ENCODE assay signal across 26 mouse cellular contexts in the genomic region with DNA sequence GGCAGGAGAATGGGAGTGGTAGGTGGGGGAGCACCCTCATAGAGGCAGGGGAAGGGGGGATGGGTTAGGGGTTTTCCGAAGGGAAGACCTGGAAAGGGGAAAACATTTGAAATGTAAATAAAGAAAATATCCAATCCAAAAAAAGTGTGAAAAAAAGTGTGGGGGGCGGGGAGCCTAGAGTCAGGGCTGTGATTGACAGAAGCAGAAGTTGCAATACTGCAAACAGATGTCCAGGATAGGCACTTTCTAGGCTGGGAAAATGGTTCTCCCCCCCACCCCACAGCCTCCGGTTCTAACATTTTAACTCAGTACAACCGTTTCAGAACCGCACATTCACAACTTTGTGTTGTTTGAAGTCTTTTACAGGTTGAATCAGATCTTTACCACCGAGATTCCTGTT.
DNase-seq lines count a peak whose midpoint lies in the region; ATAC-seq and TF ChIP-seq lines count a peak whose summit lies in the region.
"Had no signal": no experiment of that assay in that cellular context is flagged by ENCODE, and none has a peak within 500 bp of the region (broad histone marks: within the 10 kb centered on the region; RNA-seq: fewer than 3 reads in every experiment).

No protein-coding gene starts in this region.

- no peaks in the 10 kb centered on the region for H3K4me1 ChIP-seq in forebrain, embryonic 14.5 days (ENCODE audit: control insufficient read depth, insufficient read depth, low read length)
- peaks cover 3% of the 10 kb centered on the region; the same call in 1 of the 2 replicates for H3K4me1 ChIP-seq in forebrain, embryonic 12.5 days
- peaks cover 3 to 4% of the 10 kb centered on the region in 2 experiments; a peak in 3 of 4 replicates for H3K4me1 ChIP-seq in MEL (ENCODE audit: control insufficient read depth in 1 of 2, insufficient read depth in 2 of 2, low read length in 2 of 2)
- H3K4me1 ChIP-seq: embryonic facial prominence, embryonic 10.5 days; embryonic facial prominence, embryonic 13.5 days; hindbrain, embryonic 10.5 days; hindbrain, embryonic 13.5 days had no signal

- peak; percentile 56 for DNase-seq in forebrain, embryonic 14.5 days (ENCODE audit: low spot score)
- DNase-seq in MEL (ENCODE audit: low read depth, low spot score), result no peak
- DNase-seq in adrenal gland, adult 2 months, result no peak
- DNase-seq in frontal cortex, postnatal 10 days (ENCODE audit: low spot score in 2 of 2), result no peak
- DNase-seq: adrenal gland, postnatal 25 days; cerebellum, adult 11 months; cerebellum, adult 2 months; cerebellum, adult 9-11 months; cerebellum, postnatal 25 days; embryo, embryonic 11 days; gastrocnemius, postnatal 10 days; gastrocnemius, postnatal 36 days; heart, adult 11 months; kidney, adult 18-20 months had no signal

- 72% methylated on average over 6 of the region's 6 CpGs for WGBS in forebrain, embryonic 14.5 days
- 88% methylated on average over 6 of the region's 6 CpGs for WGBS in forebrain, embryonic 12.5 days

- H3K27me3 ChIP-seq in forebrain, embryonic 14.5 days (replicated peaks; ENCODE audit: control insufficient read depth, insufficient read depth, low read length), result no peaks in the 10 kb centered on the region
- no peaks in the 10 kb centered on the region for H3K27me3 ChIP-seq in forebrain, embryonic 12.5 days
- peaks cover 0 to 4% of the 10 kb centered on the region in 2 experiments; a peak in 1 of 4 replicates for H3K27me3 ChIP-seq in MEL (ENCODE audit: control insufficient read depth in 1 of 2, insufficient read depth in 2 of 2, low read length in 2 of 2)
- H3K27me3 ChIP-seq: embryonic facial prominence, embryonic 13.5 days; hindbrain, embryonic 13.5 days had no signal

- no peak for TF ChIP-seq EP300 in MEL (IDR thresholded peaks at IDR 0.05; ENCODE audit: low read depth in 1 of 2, low read length in 2 of 2)

- no peak for ATAC-seq in forebrain, embryonic 14.5 days
- ATAC-seq in forebrain, embryonic 12.5 days (ENCODE audit: low FRiP score), result no peak
- ATAC-seq in common myeloid progenitor, adult 5-6 weeks (replicated peaks; ENCODE audit: low read depth, poor library complexity, severe bottlenecking), result peak; percentile 74
- peak; percentile 50; the same call in 1 of the 2 replicates for ATAC-seq in megakaryocyte progenitor cell, adult 5-6 weeks (replicated peaks; ENCODE audit: poor library complexity)
- ATAC-seq: hindbrain, embryonic 16.5 days; intestine, embryonic 16.5 days; Patski had no signal

- no peaks in the 10 kb centered on the region for H3K79me2 ChIP-seq in MEL (ENCODE audit: control insufficient read depth, insufficient read depth, low read length, poor library complexity)

- no peak for TF ChIP-seq POLR2A in MEL (IDR thresholded peaks at IDR 0.05; ENCODE audit: control insufficient read depth in 1 of 2, insufficient read depth in 1 of 2, low read depth in 1 of 2, low read length in 2 of 2, poor library complexity in 1 of 2)

- TF ChIP-seq CTCF in MEL (IDR thresholded peaks at IDR 0.05 in 2 of 3, conservative IDR thresholded peaks at IDR 0.05 in 1 of 3; ENCODE audit: control insufficient read depth in 1 of 3, insufficient read depth in 1 of 3, low read depth in 2 of 3, low read length in 3 of 3, poor library complexity in 1 of 3, severe bottlenecking in 1 of 3), result no peak

- H3K36me3 ChIP-seq in forebrain, embryonic 14.5 days (ENCODE audit: control insufficient read depth, insufficient read depth, low read length), result no peaks in the 10 kb centered on the region
- no peaks in the 10 kb centered on the region for H3K36me3 ChIP-seq in forebrain, embryonic 12.5 days (replicated peaks)
- peaks cover 0 to 10% of the 10 kb centered on the region in 2 experiments; a peak in 2 of 4 replicates for H3K36me3 ChIP-seq in MEL (ENCODE audit: control insufficient read depth in 1 of 2, insufficient read depth in 2 of 2, low read length in 2 of 2)
- H3K36me3 ChIP-seq: embryonic facial prominence, embryonic 10.5 days; embryonic facial prominence, embryonic 13.5 days; hindbrain, embryonic 10.5 days; hindbrain, embryonic 13.5 days had no signal

- no peak overlapping the region for H3K4me3 ChIP-seq in forebrain, embryonic 14.5 days (ENCODE audit: low read depth, low read length)
- no peak overlapping the region for H3K4me3 ChIP-seq in forebrain, embryonic 12.5 days (replicated peaks)
- no peak overlapping the region for H3K4me3 ChIP-seq in MEL (ENCODE audit: control insufficient read depth in 1 of 2, insufficient read depth in 1 of 2, low read depth in 2 of 2, low read length in 2 of 2)
- H3K4me3 ChIP-seq: embryonic facial prominence, embryonic 10.5 days; embryonic facial prominence, embryonic 13.5 days; erythroblast, embryonic 14.5 days; hindbrain, embryonic 10.5 days; hindbrain, embryonic 13.5 days had no signal

- no peak for TF ChIP-seq RAD21 in MEL (IDR thresholded peaks at IDR 0.05; ENCODE audit: low read depth, low read length)

- H3K4me2 ChIP-seq in forebrain, embryonic 14.5 days (ENCODE audit: low read length), result no peak overlapping the region
- no peak overlapping the region for H3K4me2 ChIP-seq in forebrain, embryonic 12.5 days
- H3K4me2 ChIP-seq: embryonic facial prominence, embryonic 13.5 days; heart, embryonic 11.5 days; hindbrain, embryonic 13.5 days had no signal

- no peaks in the 10 kb centered on the region for H3K9me3 ChIP-seq in forebrain, embryonic 14.5 days (replicated peaks; ENCODE audit: control insufficient read depth, low read length)
- no peaks in the 10 kb centered on the region for H3K9me3 ChIP-seq in forebrain, embryonic 12.5 days
- H3K9me3 ChIP-seq in MEL (replicated peaks; ENCODE audit: insufficient read depth, low read length), result no peaks in the 10 kb centered on the region
- H3K9me3 ChIP-seq: embryonic facial prominence, embryonic 10.5 days; embryonic facial prominence, embryonic 13.5 days; hindbrain, embryonic 10.5 days; hindbrain, embryonic 13.5 days had no signal

- no peak overlapping the region for H3K27ac ChIP-seq in forebrain, embryonic 14.5 days (ENCODE audit: low read depth, low read length)
- H3K27ac ChIP-seq in forebrain, embryonic 12.5 days, result no peak overlapping the region
- H3K27ac ChIP-seq in MEL (ENCODE audit: control insufficient read depth, low read depth, low read length), result no peak overlapping the region
- H3K27ac ChIP-seq: embryonic facial prominence, embryonic 10.5 days; embryonic facial prominence, embryonic 13.5 days; hindbrain, embryonic 10.5 days; hindbrain, embryonic 13.5 days had no signal

- no peak overlapping the region for H3K9ac ChIP-seq in forebrain, embryonic 14.5 days (ENCODE audit: low read length)
- H3K9ac ChIP-seq in forebrain, embryonic 12.5 days, result no peak overlapping the region
- no peak overlapping the region for H3K9ac ChIP-seq in MEL (ENCODE audit: control insufficient read depth, low read depth, low read length, poor library complexity, severe bottlenecking)
- H3K9ac ChIP-seq: embryonic facial prominence, embryonic 13.5 days; hindbrain, embryonic 13.5 days had no signal

TF ChIP-seq in MEL, 35 proteins besides CTCF, POLR2A, EP300 and RAD21:
- no peak for TF ChIP-seq SIN3A (IDR thresholded peaks at IDR 0.05; ENCODE audit: low read length)
- peak; percentile 57 for TF ChIP-seq ZNF384 (IDR thresholded peaks at IDR 0.05; ENCODE audit: low read depth, low read length)

Comparison
In these comparisons a context has a peak if more than half of its experiments do, and no peak if none do; other contexts are left out.
1. ATAC-seq: peak in common myeloid progenitor, adult 5-6 weeks (single experiment) and megakaryocyte progenitor cell, adult 5-6 weeks (single experiment); none in forebrain, embryonic 14.5 days (single experiment) and forebrain, embryonic 12.5 days (single experiment).